Mouse (Mus musculus) midbrain, embryonic 13.5 days (tissue): ENCODE measurements around the gene Rhbdl1. TPM values are rescaled to one million over a fixed set of nuclear protein-coding genes. Genes with fewer than 3 reads are reported as not detected.

ENCODE experiments used
- ATAC-seq: fragments of 200-750 bp; cut with Nextera tagmentation; 2 replicates; pipeline ENCODE4 v1.8.0; 2017; ENCODE audit warnings: mild to moderate bottlenecking, moderate TSS enrichment, moderate library complexity
- H3K27ac ChIP-seq: fragments of 300-500 bp; sonication (generic); 2 replicates; pipeline ENCODE4 v1.5.1; 2015; ENCODE audit warnings: inconsistent platforms, mild to moderate bottlenecking, moderate library complexity
- H3K27me3 ChIP-seq: fragments of 300-500 bp; sonication (generic); 2 replicates; pipeline ENCODE4 v1.6.1; 2015; ENCODE audit warnings: mild to moderate bottlenecking, inconsistent platforms
- H3K36me3 ChIP-seq: fragments of 300-500 bp; sonication (generic); 2 replicates; pipeline ENCODE4 v1.6.1; 2015; ENCODE audit warnings: mild to moderate bottlenecking, inconsistent platforms
- H3K4me1 ChIP-seq: fragments of 300-500 bp; sonication (generic); replicated peaks from 2 replicates; pipeline ENCODE4 v1.6.1; 2015; ENCODE audit warnings: inconsistent platforms
- H3K4me2 ChIP-seq: fragments of 300-500 bp; sonication (generic); replicated peaks from 2 replicates; pipeline ENCODE4 v1.6.1; 2015; ENCODE audit warnings: moderate library complexity, mild to moderate bottlenecking, inconsistent platforms
- H3K4me3 ChIP-seq: fragments of 300-500 bp; sonication (generic); replicated peaks from 2 replicates; pipeline ENCODE4 v1.5.1; 2015; ENCODE audit warnings: mild to moderate bottlenecking, inconsistent platforms
- H3K9ac ChIP-seq: fragments of 300-500 bp; sonication (generic); replicated peaks from 2 replicates; pipeline ENCODE4 v1.6.1; 2015; ENCODE audit warnings: mild to moderate bottlenecking, inconsistent platforms
- H3K9me3 ChIP-seq: fragments of 300-500 bp; sonication (generic); 2 replicates; pipeline ENCODE4 v1.6.1; 2016; ENCODE audit warnings: mild to moderate bottlenecking, inconsistent platforms
- WGBS: fragments of 180-500 bp; shearing (Covaris S2); methylation state at CpG from one replicate; pipeline ENCODE4 v1.1.7; 2015; 5-methylcytosine and 5-hydroxymethylcytosine counted together
- polyA plus RNA-seq: library from polyadenylated mRNA; unstranded; fragments of >200 nt; fragmentation: Nextera tagmentation; extraction: Ambion mirVana; gene quantifications from 2 replicates; pipeline ENCODE4 v1.2.1, GENCODE M21; 2015

Gene Rhbdl1
- 17.3 and 18.1 TPM in 2 replicates for polyA plus RNA-seq

GRCm38 (mm10) chr17:25837076-25837410 lies at the start of gene Rhbdl1:
Gene Rhbdl1 (minus strand): TSS chr17:25837295.
- Histone ChIP-seq H3K27ac (peak within 1 kb of the TSS; percentile 80), H3K9ac (peak within 1 kb of the TSS; percentile 78), H3K4me1 (peaks cover 54% of the 10 kb centered on the region), H3K27me3 (no peaks in the 10 kb centered on the region), H3K4me3 (peak within 1 kb of the TSS; percentile 44), H3K9me3 (no peaks in the 10 kb centered on the region), H3K36me3 (peaks cover 50% of the 10 kb centered on the region), H3K4me2 (peak within 1 kb of the TSS; percentile 98)
- under 1% methylated on average over 29 of the region's 29 CpGs for WGBS
- ATAC-seq = peak; percentile 38

DNA sequence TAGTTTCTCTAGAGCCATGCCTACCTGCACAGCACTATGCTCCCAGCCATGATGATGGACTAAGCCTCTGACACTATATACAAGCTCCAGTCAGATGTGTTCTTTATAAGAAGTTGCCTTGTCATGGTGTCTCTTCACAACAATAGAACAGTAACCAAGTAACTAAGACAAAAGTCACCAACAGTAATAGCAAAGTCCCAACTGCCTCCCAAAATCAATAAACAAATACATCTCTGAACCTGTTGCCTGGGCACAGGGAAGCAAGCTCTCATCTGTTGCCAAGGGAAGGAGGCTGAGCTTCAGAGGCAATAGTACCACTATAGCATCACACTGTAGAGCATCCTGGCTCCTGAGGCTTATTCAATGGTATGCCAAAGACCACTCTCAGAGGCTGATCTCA lies 49.7 kb upstream of the Rhbdl1 start:
- Histone ChIP-seq H3K4me2 (no peak overlapping the region), H3K27me3 (no peaks in the 10 kb centered on the region), H3K9ac (no peak overlapping the region), H3K27ac (no peak overlapping the region), H3K4me3 (no peak overlapping the region), H3K4me1 (peaks cover 11% of the 10 kb centered on the region), H3K36me3 (peaks cover 58% of the 10 kb centered on the region), H3K9me3 (no peaks in the 10 kb centered on the region)
- no peak for ATAC-seq

GRCm38 (mm10) chr17:25885636-25886035 lies 48.5 kb upstream of the Rhbdl1 start:
- WGBS = 66% methylated on average over 4 of the region's 4 CpGs
- Histone ChIP-seq H3K9ac (no peak overlapping the region), H3K4me2 (no peak overlapping the region), H3K9me3 (no peaks in the 10 kb centered on the region), H3K4me3 (no peak overlapping the region), H3K36me3 (peaks cover 58% of the 10 kb centered on the region), H3K27me3 (no peaks in the 10 kb centered on the region), H3K4me1 (peaks cover 22% of the 10 kb centered on the region), H3K27ac (no peak overlapping the region)
- ATAC-seq = peak; percentile 39; the same call in 1 of the 2 replicates

GRCm38 (mm10) chr17:25883824-25884223 lies 46.7 kb upstream of the Rhbdl1 start:
- Histone ChIP-seq H3K36me3 (peaks cover 61% of the 10 kb centered on the region), H3K27ac (0 out of 2 replicates have a peak overlapping the region, but pooled peaks have one; percentile 74), H3K4me1 (peaks cover 33% of the 10 kb centered on the region), H3K27me3 (no peaks in the 10 kb centered on the region), H3K4me2 (no peak overlapping the region), H3K9me3 (no peaks in the 10 kb centered on the region), H3K9ac (no peak overlapping the region), H3K4me3 (no peak overlapping the region)
- ATAC-seq = no peak
- whole genome bisulfite sequencing = 91% methylated on average over 3 of the region's 3 CpGs

DNA sequence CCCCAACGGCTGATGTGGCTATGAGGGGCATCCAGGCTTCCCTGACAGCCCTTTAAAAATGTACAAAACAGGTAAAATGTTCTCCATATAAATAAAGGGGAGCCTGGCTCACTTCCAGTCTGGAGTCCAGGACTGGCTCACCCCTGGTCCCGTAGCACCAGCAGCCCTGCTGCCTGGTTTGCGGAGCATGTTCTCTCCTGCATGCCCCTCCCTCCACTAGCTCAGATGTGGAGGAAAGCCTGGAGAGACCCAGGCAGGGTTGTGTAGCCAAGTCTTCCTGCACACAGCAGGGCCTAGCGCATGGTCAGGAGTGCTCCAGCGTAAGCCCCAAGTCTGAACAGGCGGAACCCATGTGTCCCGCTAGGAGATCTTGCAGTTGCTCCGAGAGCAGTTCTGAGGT lies 46.2 kb upstream of the Rhbdl1 start:
- ATAC-seq = no peak
- no peaks in the 10 kb centered on the region for H3K27me3 ChIP-seq
- no peaks in the 10 kb centered on the region for H3K9me3 ChIP-seq
- H3K36me3 ChIP-seq = peaks cover 61% of the 10 kb centered on the region
- peaks cover 33% of the 10 kb centered on the region for H3K4me1 ChIP-seq
- peak overlapping the region; percentile 74; the same call in 1 of the 2 replicates for H3K27ac ChIP-seq
- H3K4me3 ChIP-seq = no peak overlapping the region
- WGBS = 78% methylated on average over 8 of the region's 8 CpGs
- H3K4me2 ChIP-seq = no peak overlapping the region
- 0 out of 2 replicates have a peak overlapping the region, but pooled peaks have one; percentile 33 for H3K9ac ChIP-seq

DNA sequence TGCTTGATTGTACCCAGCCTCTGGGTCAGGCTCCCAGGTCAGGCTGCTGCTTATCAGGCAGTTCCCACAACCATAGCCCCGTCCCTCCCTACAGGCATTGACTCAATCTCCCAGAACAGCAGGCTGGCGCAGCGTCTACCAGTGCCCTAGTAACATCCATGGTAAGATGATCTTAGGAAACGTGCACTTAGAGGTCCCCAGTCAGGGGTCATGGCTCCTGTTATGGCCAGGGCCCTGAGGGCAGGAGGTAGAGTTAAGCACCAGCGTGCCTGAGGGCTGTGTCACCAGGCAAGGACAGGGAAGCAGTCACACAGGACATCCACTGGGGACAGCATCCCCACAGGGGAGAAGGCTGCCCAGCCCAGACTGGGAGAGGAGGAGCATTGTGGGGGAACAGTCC lies 45.2 kb upstream of the Rhbdl1 start:
- WGBS = 42% methylated on average over 5 of the region's 5 CpGs
- peaks cover 61% of the 10 kb centered on the region for H3K36me3 ChIP-seq
- no peak overlapping the region for H3K4me3 ChIP-seq
- H3K4me1 ChIP-seq = peaks cover 33% of the 10 kb centered on the region
- no peaks in the 10 kb centered on the region for H3K9me3 ChIP-seq
- H3K27ac ChIP-seq = peak overlapping the region; percentile 74
- no peak overlapping the region for H3K4me2 ChIP-seq
- ATAC-seq = no peak
- H3K9ac ChIP-seq = peak overlapping the region; percentile 33; the same call in 1 of the 2 replicates
- no peaks in the 10 kb centered on the region for H3K27me3 ChIP-seq

DNA sequence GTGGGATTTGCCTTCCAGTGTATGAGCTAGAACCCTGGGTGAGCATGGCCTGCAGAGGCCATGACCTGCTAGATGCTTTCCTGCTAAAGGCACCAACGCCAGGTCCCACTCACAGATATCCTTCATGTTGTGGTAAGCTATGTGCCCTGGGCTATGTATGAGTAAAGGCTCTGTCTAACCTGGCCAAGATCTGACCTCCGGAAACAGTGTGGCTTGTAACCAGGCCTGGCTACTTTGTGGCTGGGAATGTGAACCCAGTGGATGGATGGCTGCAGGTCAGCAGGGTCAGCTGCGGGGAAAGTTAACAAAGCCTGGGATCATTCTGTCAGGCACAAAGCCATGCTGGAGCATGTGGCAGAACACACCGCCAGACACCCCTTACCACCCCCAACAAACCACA lies 44.6 kb upstream of the Rhbdl1 start:
- no peak for ATAC-seq
- Histone ChIP-seq H3K9me3 (no peaks in the 10 kb centered on the region), H3K36me3 (peaks cover 60% of the 10 kb centered on the region), H3K4me1 (peaks cover 38% of the 10 kb centered on the region), H3K27ac (peak overlapping the region; percentile 74; the same call in 1 of the 2 replicates), H3K4me3 (no peak overlapping the region), H3K27me3 (no peaks in the 10 kb centered on the region), H3K4me2 (no peak overlapping the region), H3K9ac (peak overlapping the region; percentile 33; the same call in 1 of the 2 replicates)
- whole genome bisulfite sequencing = 17% methylated on average over 4 of the region's 4 CpGs

GRCm38 (mm10) chr17:25880913-25881641 lies 44.0 kb upstream of the Rhbdl1 start:
- WGBS = 5% methylated on average over 5 of the region's 5 CpGs

GRCm38 (mm10) chr17:25880196-25880910 lies 43.3 kb upstream of the Rhbdl1 start, which contains the start of gene Wfikkn1:
Gene Wfikkn1 (minus strand): TSS chr17:25880858.
- peaks cover 60% of the 10 kb centered on the region for H3K36me3 ChIP-seq
- H3K4me2 ChIP-seq = no peak within 1 kb of the TSS
- no peak for ATAC-seq
- peaks cover 44% of the 10 kb centered on the region for H3K4me1 ChIP-seq
- no peaks in the 10 kb centered on the region for H3K27me3 ChIP-seq
- H3K9me3 ChIP-seq = no peaks in the 10 kb centered on the region
- no peak within 1 kb of the TSS for H3K4me3 ChIP-seq
- peak within 1 kb of the TSS; percentile 74 for H3K27ac ChIP-seq
- peak within 1 kb of the TSS; percentile 33; the same call in 1 of the 2 replicates for H3K9ac ChIP-seq
- WGBS = 20% methylated on average over 5 of the region's 5 CpGs

More at GRCm38 (mm10) chr17:25880913-25881641, 44.0 kb upstream of the Rhbdl1 start:
- Histone ChIP-seq H3K4me3 (no peak overlapping the region), H3K9me3 (no peaks in the 10 kb centered on the region), H3K4me2 (no peak overlapping the region), H3K27ac (peak overlapping the region; percentile 74), H3K36me3 (peaks cover 60% of the 10 kb centered on the region), H3K9ac (peak overlapping the region; percentile 32; the same call in 1 of the 2 replicates), H3K27me3 (no peaks in the 10 kb centered on the region), H3K4me1 (peaks cover 44% of the 10 kb centered on the region)
- ATAC-seq = no peak

- H3K9me3 ChIP-seq = no peaks in the 10 kb centered on the region
- H3K27ac ChIP-seq = no peak overlapping the region
- H3K4me3 ChIP-seq = no peak overlapping the region
- H3K4me2 ChIP-seq = no peak overlapping the region
- WGBS = 62% methylated on average over 8 of the region's 8 CpGs
- peaks cover 41% of the 10 kb centered on the region for H3K4me1 ChIP-seq
- H3K9ac ChIP-seq = 0 out of 2 replicates have a peak overlapping the region, but pooled peaks have one; percentile 4
- peaks cover 55% of the 10 kb centered on the region for H3K36me3 ChIP-seq
- H3K27me3 ChIP-seq = no peaks in the 10 kb centered on the region
- ATAC-seq = no peak
These were observed 42.7 kb upstream of the Rhbdl1 start for GRCm38 (mm10) chr17:25879750-25880149.

- H3K9ac ChIP-seq = 0 out of 2 replicates have a peak overlapping the region, but pooled peaks have one; percentile 4
- no peak overlapping the region for H3K4me3 ChIP-seq
- WGBS = 46% methylated on average over 4 of the region's 4 CpGs
- no peaks in the 10 kb centered on the region for H3K9me3 ChIP-seq
- ATAC-seq = no peak
- peaks cover 50% of the 10 kb centered on the region for H3K36me3 ChIP-seq
- H3K4me2 ChIP-seq = no peak overlapping the region
- peaks cover 44% of the 10 kb centered on the region for H3K4me1 ChIP-seq
- H3K27ac ChIP-seq = no peak overlapping the region
- no peaks in the 10 kb centered on the region for H3K27me3 ChIP-seq
These were observed 42.2 kb upstream of the Rhbdl1 start for GRCm38 (mm10) chr17:25879261-25879660.

DNA sequence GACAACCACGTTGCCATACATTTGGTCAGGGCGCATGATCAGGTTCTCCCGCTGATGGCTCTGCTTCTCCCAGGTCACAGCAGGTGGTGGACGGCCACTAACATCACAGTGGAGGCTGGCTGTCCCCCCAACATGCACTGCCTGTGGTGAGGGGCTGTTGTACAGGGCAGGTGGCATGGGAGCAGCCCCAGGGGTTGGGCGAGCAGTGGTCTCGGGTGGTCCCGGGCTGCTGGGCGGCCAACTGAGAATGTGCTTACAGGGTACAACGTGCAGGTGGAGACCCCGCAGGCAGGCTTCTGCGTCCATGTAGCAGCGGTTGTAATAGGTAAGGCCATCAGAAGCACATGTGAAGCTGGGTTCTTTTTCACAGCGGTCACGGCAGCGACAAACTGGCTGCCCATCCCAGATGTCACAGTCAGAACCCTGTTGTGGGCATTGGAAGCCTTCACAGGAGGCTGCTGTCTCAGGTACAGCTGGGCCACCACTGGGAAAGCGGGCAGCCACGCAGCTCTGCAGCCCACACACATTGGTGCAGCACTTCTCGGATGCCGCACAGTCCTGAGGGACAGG lies 41.6 kb upstream of the Rhbdl1 start:
- 84% methylated on average over 19 of the region's 19 CpGs for WGBS
- H3K4me2 ChIP-seq = no peak overlapping the region
- H3K27me3 ChIP-seq = no peaks in the 10 kb centered on the region
- peaks cover 50% of the 10 kb centered on the region for H3K4me1 ChIP-seq
- no peak overlapping the region for H3K9ac ChIP-seq
- no peaks in the 10 kb centered on the region for H3K9me3 ChIP-seq
- no peak overlapping the region for H3K4me3 ChIP-seq
- H3K36me3 ChIP-seq = peaks cover 45% of the 10 kb centered on the region
- H3K27ac ChIP-seq = peak overlapping the region; percentile 15; the same call in 1 of the 2 replicates
- ATAC-seq = no peak
